Mouse (Mus musculus): ENCODE measurements around the gene Ddx6.
A peak's percentile ranks its signal among the peaks of the same experiment; 100 is the strongest.

Ddx6 gene

GRCm38 (mm10) chr9:44643103-44643502 is 38.4 kb downstream of the Ddx6 start:
- no peak for DNase-seq

- no peak for DNase-seq
Observed at GRCm38 (mm10) chr9:44644186-44644585, 39.5 kb downstream of the Ddx6 start.

GRCm38 (mm10) chr9:44645481-44645880 is 40.8 kb downstream of the Ddx6 start:
- peak; percentile 71 to 80 for DNase-seq

- DNase-seq: peak in 1 of 2 experiments; percentile 27
Observed at GRCm38 (mm10) chr9:44645924-44646323, 41.2 kb downstream of the Ddx6 start.

GRCm38 (mm10) chr9:44646366-44646765 is 41.7 kb downstream of the Ddx6 start:
- no peak for DNase-seq

GRCm38 (mm10) chr9:44647026-44647425 is 42.3 kb downstream of the Ddx6 start:
- no peak for DNase-seq

GRCm38 (mm10) chr9:44647656-44648055 is 43.0 kb downstream of the Ddx6 start:
- DNase-seq: no peak

GRCm38 (mm10) chr9:44648881-44649281 is 44.2 kb downstream of the Ddx6 start:
- DNase-seq: no peak

GRCm38 (mm10) chr9:44652027-44652426 is 47.3 kb downstream of the Ddx6 start:
- DNase-seq: peak; percentile 75 to 90

- DNase-seq: no peak
Observed at GRCm38 (mm10) chr9:44653896-44654295, 49.2 kb downstream of the Ddx6 start.

- DNase-seq: peak; percentile 78 to 81
Observed at GRCm38 (mm10) chr9:44655098-44656066, 50.7 kb downstream of the Ddx6 start.

- DNase-seq: no peak
Observed at GRCm38 (mm10) chr9:44663706-44664105, 59.0 kb downstream of the Ddx6 start.

GRCm38 (mm10) chr9:44671416-44671815 is 66.7 kb downstream of the Ddx6 start:
- peak in 1 of 2 experiments; percentile 68 for DNase-seq

GRCm38 (mm10) chr9:44672291-44672865 is 67.7 kb downstream of the Ddx6 start:
- peak; percentile 41 to 51 for DNase-seq

- peak; percentile 92 to 93 for DNase-seq
Observed at GRCm38 (mm10) chr9:44673005-44673404, 68.3 kb downstream of the Ddx6 start, which contains the start of gene Treh. Gene Treh, plus strand, starts transcription at chr9:44673233.

- DNase-seq: no peak
Observed at GRCm38 (mm10) chr9:44678288-44678871, 73.7 kb downstream of the Ddx6 start.

GRCm38 (mm10) chr9:44679565-44679964 is 74.9 kb downstream of the Ddx6 start:
- peak; percentile 57 to 61 for DNase-seq

- DNase-seq: peak; percentile 34 to 47
Observed at GRCm38 (mm10) chr9:44683046-44683445, 78.4 kb downstream of the Ddx6 start.

- DNase-seq: peak; percentile 77 to 88
Observed at GRCm38 (mm10) chr9:44685346-44686330, 80.9 kb downstream of the Ddx6 start.

GRCm38 (mm10) chr9:44686638-44687037 is 81.9 kb downstream of the Ddx6 start:
- no peak for DNase-seq

GRCm38 (mm10) chr9:44688013-44688412 is 83.3 kb downstream of the Ddx6 start:
- no peak for DNase-seq

All from kidney, postnatal 36 days (tissue).